Mouse (Mus musculus) cortical plate, adult 2 months (tissue): ENCODE measurements around the gene Ust. TPM values are rescaled to one million over a fixed set of nuclear protein-coding genes. Genes with fewer than 3 reads are reported as not detected.

Experiments used
- H3K27ac ChIP-seq: fragments of 200-500 bp; 2 replicates; pipeline ENCODE4 v1.5.1; 2012; ENCODE audit warnings: low read length, control low read depth, inconsistent platforms; ENCODE audit not compliant: insufficient read depth
- H3K4me1 ChIP-seq: fragments of 200-500 bp; 2 replicates; pipeline ENCODE4 v1.6.1; 2011; ENCODE audit warnings: low read length; ENCODE audit not compliant: control insufficient read depth, insufficient read depth
- H3K4me3 ChIP-seq: fragments of 200-500 bp; 2 replicates; pipeline ENCODE4 v1.5.1; 2011; ENCODE audit warnings: mild to moderate bottlenecking, low read length, control low read depth; ENCODE audit not compliant: insufficient read depth
- CTCF ChIP-seq: fragments of 200-500 bp; IDR thresholded peaks from 2 replicates; pipeline ENCODE4 v1.5.1; 2011; ENCODE audit warnings: mild to moderate bottlenecking, control low read depth, low read length; ENCODE audit not compliant: insufficient read depth; ENCODE audit errors: extremely low read depth
- POLR2A ChIP-seq: fragments of 200-500 bp; IDR thresholded peaks from 2 replicates; pipeline ENCODE4 v1.6.1; 2011; ENCODE audit warnings: mild to moderate bottlenecking, low read length, control low read depth; ENCODE audit not compliant: insufficient read depth; ENCODE audit errors: extremely low read depth
- polyA plus RNA-seq: library from polyadenylated mRNA; depleted of rRNA; stranded (reverse); fragments of >200 nt; gene quantifications from 2 replicates; pipeline ENCODE4 v1.2.3, GENCODE M21; 2012

Gene Ust
- polyA plus RNA-seq, 1 experiment = 10.2 TPM

DNA sequence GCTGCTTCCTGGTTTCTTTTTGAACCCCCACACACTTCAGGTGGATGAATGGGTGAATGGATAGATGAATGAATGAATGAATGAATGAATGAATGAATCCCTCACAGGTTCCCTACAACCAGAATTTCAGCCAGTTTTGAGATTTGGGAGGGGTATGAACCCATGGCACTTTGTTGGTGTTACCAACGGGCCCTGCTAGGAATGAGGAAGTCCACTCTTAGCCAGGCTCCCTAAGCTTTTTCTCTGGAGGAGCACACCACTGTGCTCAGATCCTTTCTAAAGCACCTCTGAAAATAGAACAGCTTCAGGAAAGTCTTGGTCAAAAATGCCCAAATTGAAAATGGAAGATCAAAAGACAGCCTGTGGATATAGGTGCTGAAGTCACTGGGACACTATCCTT, 6.7 kb upstream of the Ust start:
- no peak for TF ChIP-seq CTCF
- no peak for TF ChIP-seq POLR2A
- H3K27ac ChIP-seq = no peak overlapping the region
- no peaks in the 10 kb centered on the region for H3K4me1 ChIP-seq
- no peak overlapping the region for H3K4me3 ChIP-seq

DNA sequence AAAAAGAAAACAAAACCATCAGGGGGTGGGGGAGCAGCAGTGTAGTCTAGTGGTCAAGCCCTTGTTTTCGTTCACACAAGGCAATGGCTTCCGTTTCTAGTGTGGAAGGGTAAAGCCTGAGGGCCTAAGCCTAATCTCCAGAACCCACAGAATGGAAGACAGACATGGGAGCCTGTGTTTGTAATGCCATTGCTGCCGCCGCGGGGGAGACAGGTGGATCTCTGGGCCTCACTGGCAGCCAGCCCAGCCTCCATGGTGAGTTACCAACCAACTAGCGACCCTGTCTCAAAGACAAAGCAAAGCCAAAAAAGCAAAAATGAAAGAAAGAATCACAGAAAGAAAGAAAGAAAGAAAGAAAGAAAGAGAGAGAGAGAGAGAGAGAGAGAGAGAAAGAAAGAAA, 2.9 kb upstream of the Ust start:
- no peaks in the 10 kb centered on the region for H3K4me1 ChIP-seq
- TF ChIP-seq CTCF (no peak), POLR2A (no peak)
- H3K4me3 ChIP-seq = no peak overlapping the region
- H3K27ac ChIP-seq = no peak overlapping the region

DNA sequence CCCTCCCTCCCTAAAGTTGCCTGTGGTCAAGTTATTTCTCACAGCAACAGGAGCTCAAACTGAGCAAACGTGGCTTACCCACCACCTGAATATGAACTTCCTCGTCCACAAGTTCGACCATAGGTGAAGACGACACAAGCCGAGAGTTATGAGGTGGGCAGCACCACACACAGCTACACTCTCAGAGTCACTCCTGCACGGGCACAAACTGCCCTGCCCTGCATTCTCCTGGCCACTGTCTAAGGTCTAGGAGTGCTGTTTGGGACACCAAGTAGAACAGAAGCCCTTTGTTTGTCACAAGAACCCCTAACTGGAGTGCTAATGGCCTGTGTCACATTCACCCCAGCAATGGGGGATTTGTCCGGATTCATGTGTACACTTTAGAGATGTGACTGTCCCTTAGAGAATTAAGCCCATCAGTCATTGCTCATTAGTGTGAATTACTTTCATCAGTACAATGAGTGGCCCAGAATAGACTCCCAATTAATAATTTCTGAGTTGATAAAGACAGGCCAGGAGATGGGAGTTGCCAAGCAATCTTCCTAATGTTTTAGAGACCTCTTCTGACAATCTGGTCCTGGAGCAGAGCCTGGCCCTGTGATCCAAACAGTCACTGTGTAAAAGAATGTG, 2.3 kb upstream of the Ust start:
- no peaks in the 10 kb centered on the region for H3K4me1 ChIP-seq
- no peak overlapping the region for H3K27ac ChIP-seq
- TF ChIP-seq CTCF (no peak), POLR2A (no peak)
- H3K4me3 ChIP-seq = no peak overlapping the region

DNA sequence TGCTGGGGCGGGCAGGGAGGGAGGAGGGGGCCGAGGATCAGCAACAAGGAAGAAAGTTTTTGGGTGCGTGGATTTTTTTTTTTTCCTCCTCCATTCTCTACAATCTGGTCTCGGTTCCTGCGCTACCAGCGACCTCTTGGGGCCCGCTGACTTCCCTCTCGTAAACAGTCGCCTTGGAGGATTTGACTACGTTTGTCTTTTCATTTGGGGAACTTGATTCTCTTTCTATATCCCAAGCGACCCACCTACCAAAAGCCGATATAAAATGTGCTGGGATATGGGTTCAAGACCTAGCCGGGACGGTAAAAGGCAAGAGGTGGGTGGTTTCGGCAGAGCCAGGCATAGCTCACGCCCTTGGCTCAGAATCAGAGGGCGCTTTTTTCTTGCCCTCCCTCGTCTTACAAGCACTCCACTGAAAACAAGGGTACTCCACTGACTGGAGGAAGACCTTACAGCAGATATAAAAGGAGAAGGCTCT, 428 bp upstream of the Ust start:
- Histone ChIP-seq H3K4me1 (no peaks in the 10 kb centered on the region), H3K4me3 (peak overlapping the region; percentile 96), H3K27ac (no peak overlapping the region)
- TF ChIP-seq CTCF (peak; percentile 44), POLR2A (no peak)

DNA sequence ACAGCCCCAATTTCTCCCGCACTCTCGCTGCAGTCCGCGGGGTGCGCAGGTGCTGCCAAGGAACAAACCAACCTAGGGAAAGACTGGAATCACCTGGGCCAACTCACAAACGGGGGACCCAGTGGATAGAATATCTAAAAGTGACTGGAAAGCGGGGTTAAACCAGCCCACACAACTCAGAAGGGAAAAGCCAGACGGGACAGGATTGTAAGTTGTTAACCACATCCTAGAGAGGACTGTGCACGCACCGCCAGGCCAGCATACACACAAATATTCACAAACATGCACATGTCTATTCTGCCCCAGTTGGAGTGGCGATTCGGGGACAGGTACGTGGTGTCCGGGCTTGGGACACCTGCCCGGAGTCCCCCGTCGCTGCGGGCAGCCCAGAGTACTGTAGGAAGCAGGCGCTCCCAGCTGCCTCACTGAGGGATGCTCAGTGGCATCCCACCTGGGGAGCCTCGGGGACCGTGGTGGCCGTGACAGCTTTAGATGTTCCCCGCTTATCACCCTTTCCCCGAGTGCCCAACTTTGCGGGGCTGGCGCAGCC, 959 bp downstream of the Ust start:
- no peak overlapping the region for H3K27ac ChIP-seq
- H3K4me3 ChIP-seq = peak overlapping the region; percentile 96
- TF ChIP-seq POLR2A (no peak), CTCF (no peak)
- H3K4me1 ChIP-seq = no peaks in the 10 kb centered on the region

DNA sequence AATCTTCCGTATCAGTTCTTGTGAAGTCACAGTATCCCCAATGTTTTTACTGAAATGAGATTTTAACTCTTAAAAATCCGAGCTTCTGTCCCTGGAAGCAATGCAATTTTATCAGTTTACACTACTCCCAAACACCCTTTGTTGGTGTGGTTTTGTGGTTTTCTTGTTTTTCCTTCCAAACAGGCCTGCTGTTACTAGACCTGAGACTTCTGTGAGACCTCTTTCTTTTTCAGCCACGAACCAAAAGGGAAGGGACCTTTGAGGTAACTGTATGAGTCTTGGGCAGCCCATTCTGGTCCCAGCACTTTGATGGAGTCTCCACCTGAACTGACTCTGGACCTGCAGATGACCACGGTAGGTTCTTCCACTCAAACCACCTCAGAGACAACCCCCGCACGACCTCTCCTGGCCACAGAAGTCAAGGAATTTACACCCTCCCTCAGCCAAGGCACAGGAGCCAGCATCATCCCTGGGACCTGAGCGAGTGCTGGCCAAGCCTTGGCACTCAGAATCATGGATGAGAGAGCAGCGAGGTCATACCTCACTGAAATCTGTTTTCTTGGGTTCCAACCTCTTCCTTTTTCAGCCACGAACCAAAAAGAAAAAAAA, 1.6 kb downstream of the Ust start:
- Histone ChIP-seq H3K4me1 (no peaks in the 10 kb centered on the region), H3K27ac (no peak overlapping the region), H3K4me3 (peak overlapping the region; percentile 96)
- TF ChIP-seq CTCF = no peak
- TF ChIP-seq POLR2A = no peak

DNA sequence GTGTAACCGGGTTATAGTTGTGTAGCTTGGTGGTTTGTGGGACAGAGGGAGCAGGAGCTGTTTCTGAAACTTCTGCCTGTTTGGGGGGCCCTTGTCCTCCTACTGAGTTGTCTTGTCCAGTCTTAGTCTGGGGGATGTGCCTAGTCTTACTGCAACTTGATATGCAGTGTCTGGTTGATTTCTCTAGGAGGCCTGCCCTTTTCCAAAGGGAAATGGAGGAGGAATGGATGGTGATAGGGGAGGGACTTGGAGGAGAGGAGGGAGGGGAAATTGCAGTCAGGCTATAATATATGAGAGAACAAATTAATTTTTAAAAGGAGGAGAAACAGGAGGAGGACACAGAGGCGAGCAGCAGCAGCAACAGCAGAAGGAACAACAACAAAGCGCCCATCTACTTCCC, 4.9 kb downstream of the Ust start:
- peaks cover 2% of the 10 kb centered on the region; the same call in 1 of the 2 replicates for H3K4me1 ChIP-seq
- no peak overlapping the region for H3K27ac ChIP-seq
- TF ChIP-seq POLR2A = no peak
- no peak for TF ChIP-seq CTCF
- no peak overlapping the region for H3K4me3 ChIP-seq

DNA sequence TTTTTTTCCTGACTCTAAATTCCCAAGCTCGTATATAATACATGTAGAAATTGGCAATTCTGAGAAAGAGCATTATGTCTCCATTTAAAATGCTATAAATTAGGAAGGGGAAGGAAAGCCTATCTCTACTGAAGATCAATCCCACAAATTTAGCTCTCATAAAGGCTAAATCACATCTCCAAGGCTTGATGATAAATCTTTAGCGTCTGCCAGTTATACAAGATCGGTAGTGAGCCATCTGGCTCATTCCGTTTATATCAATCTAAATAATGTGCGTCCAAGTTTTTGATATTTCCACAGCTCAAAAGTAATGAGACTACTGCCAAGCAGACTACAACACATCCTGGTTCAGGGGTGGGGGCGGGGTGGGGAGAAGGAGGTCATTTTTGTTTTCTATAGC, 6.4 kb downstream of the Ust start:
- Histone ChIP-seq H3K4me1 (peaks cover 2% of the 10 kb centered on the region; the same call in 1 of the 2 replicates), H3K27ac (no peak overlapping the region), H3K4me3 (no peak overlapping the region)
- TF ChIP-seq POLR2A (no peak), CTCF (no peak)

DNA sequence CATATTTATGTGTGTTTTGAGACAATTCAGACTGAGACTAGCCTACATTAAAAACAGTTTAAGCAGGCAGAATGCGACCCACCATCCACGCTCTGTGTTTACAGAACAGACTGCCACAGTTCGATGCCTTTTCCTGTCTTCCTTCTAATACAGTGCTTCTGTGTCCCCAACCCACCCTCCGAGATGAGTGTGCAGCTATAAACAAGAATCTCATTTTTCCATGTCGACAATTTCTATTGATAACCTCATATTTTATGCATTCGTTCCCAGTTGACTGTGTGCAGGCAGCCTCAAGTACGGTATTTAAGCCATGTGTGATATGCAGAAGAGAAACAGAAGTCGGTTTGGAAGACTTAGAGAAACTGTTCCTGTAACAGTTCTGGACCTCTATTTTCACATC, 6.9 kb downstream of the Ust start:
- no peak for TF ChIP-seq CTCF
- TF ChIP-seq POLR2A = no peak
- H3K27ac ChIP-seq = no peak overlapping the region
- peaks cover 2% of the 10 kb centered on the region; the same call in 1 of the 2 replicates for H3K4me1 ChIP-seq
- no peak overlapping the region for H3K4me3 ChIP-seq

DNA sequence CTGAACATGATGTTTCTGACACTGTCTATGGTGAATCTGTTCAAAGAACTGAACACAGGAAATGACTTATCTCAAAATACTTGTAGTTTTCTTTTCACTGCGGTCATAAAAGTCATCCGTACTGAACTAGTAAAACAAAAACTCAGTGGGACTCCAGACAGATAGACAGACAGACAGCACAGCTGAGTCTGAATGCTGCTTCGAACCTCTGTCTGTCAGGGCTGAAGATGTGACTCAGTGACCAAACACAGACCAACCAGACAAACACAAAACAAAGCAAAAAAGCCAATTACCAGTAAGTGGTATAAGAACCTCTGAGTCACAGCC, 12.4 kb downstream of the Ust start:
- no peak overlapping the region for H3K27ac ChIP-seq
- peaks cover 5% of the 10 kb centered on the region for H3K4me1 ChIP-seq
- TF ChIP-seq POLR2A (no peak), CTCF (no peak)
- H3K4me3 ChIP-seq = no peak overlapping the region
